Mouse (Mus musculus): ENCODE measurements around the gene Gm7075.
"Not testable (repeated sequence)": the region's sequence is repeated elsewhere in the genome, so short reads cannot be mapped to it uniquely, and the experiment has no call there.

Gm7075 gene

GRCm38 (mm10) chr10:63422736-63422992 is 1.1 kb upstream of the Gm7075 start:
- no peak for DNase-seq (ENCODE audit: low spot score in 2 of 2)

GRCm38 (mm10) chr10:63417061-63417460 is 4.5 kb downstream of the Gm7075 start:
- DNase-seq (ENCODE audit: low spot score in 2 of 2) = no peak

- DNase-seq (ENCODE audit: low spot score in 2 of 2) = no peak
Measured at GRCm38 (mm10) chr10:63415850-63416249, 5.7 kb downstream of the Gm7075 start.

- no peak for DNase-seq (ENCODE audit: low spot score in 2 of 2)
Measured at GRCm38 (mm10) chr10:63415287-63415686, 6.3 kb downstream of the Gm7075 start.

GRCm38 (mm10) chr10:63412756-63413155 is 8.8 kb downstream of the Gm7075 start:
- no peak for DNase-seq (ENCODE audit: low spot score in 2 of 2)

DNA sequence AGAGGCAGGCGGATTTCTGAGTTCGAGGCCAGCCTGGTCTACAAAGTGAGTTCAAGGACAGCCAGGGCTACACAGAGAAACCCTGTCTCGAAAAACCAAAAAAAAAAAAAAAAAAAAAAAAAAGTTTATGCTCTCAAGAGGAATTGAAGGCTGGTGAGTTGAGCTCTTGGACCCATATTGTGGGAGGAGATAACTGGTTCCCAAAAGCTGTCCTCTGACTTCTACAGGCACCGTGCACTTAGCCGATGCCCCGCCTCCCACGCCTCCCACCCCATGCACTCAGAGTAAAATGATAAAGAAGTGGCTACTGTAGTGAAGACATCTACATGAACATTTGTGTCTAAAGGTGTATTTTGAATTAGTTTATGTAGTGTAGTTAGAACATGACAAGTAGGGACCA is 9.9 kb downstream of the Gm7075 start:
- DNase-seq (ENCODE audit: low spot score in 2 of 2) = not testable (repeated sequence)

DNA sequence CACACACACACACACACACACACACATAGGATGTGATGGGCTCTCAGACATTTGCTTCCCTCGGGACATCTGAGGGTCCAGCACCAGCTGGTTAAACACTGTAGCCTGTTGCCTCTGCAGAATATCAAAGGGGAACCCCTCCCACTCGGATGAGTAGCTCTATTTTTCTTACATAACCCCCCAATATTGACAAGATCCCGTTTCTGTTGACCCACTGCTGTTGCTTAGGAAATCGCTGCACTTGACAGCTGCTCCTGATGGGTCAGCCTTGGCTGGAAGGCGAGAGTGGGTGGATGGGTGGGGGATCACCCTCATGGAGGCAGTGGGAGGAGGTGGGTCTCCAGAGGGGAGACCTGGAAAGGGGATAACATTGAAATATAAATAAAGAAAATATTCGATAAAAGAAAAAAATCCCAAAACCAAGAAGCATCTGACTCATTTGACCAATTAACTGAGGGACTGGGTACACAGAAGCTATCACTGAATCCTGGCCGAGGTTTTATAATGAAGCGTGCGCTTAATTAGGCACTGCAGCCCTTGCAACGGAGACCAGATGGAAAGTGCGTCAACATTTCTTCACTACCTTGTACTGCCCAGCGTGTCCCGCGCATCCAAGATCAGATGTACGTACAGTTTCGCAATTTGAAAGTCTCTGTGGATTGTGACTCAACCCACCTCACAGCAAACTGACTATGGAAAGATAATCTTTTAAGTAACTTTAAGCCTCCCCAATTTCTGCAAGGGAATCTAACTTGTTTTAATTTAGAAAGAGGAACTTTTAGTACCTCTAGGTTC is 11.2 kb downstream of the Gm7075 start:
- no peak for DNase-seq (ENCODE audit: low spot score in 2 of 2)

- no peak for DNase-seq (ENCODE audit: low spot score in 2 of 2)
Measured at GRCm38 (mm10) chr10:63403636-63404035, 18.0 kb downstream of the Gm7075 start.

GRCm38 (mm10) chr10:63402731-63403504 is 18.7 kb downstream of the Gm7075 start:
- DNase-seq (ENCODE audit: low spot score in 2 of 2) = no peak

DNA sequence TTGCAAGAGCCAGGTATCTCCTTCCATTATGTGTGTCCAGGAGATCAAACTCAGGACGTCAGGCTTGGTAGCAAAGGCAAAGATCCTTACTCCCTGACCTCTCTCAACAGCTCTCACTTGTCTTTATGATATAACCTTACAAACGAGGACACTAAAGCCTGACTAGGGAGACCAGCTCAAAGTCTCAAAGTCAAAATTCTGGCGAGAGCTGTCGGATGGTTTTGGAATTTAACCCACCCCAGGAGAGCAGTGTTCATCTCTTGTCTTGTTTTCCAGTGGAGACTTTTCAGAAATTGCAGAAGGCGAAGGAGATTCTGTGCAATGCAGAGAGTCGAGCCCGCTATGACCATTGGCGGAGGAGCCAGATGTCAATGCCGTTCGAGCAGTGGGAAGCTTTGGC is 24.6 kb downstream of the Gm7075 start:
- DNase-seq (ENCODE audit: low spot score in 2 of 2) = no peak

DNA sequence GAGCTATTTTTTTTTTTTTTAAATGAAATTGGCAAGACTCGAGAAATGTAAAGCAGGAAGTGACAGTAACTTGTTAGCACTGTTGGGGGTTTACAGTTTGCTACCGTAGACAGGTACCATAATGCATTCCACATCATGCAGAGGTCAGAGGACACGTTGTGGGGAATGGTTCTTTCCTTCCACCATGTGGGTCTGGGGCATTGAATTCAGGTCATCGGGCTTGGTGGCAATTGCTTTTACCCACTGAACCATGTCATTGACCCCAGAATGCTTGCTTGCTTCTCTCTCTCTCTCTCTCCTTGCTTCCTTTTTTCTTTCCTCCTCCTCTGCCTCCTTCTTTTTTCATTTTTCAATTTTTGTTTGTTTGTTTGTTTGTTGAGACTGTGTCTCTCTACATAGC is 32.6 kb downstream of the Gm7075 start:
- DNase-seq (ENCODE audit: low spot score in 2 of 2) = no peak

GRCm38 (mm10) chr10:63386991-63387390 is 34.6 kb downstream of the Gm7075 start:
- DNase-seq (ENCODE audit: low spot score in 2 of 2) = no peak

GRCm38 (mm10) chr10:63386444-63386843 is 35.1 kb downstream of the Gm7075 start:
- DNase-seq (ENCODE audit: low spot score in 2 of 2) = peak; percentile 89 to 90

GRCm38 (mm10) chr10:63385897-63386296 is 35.7 kb downstream of the Gm7075 start:
- DNase-seq (ENCODE audit: low spot score in 2 of 2) = not testable (repeated sequence)

GRCm38 (mm10) chr10:63382372-63383279 is 39.0 kb downstream of the Gm7075 start, which contains the start of gene Dnajc12:
Dnajc12 (plus strand) TSS chr10:63382443.
- peak; percentile 78 for DNase-seq (ENCODE audit: low spot score in 2 of 2)

DNA sequence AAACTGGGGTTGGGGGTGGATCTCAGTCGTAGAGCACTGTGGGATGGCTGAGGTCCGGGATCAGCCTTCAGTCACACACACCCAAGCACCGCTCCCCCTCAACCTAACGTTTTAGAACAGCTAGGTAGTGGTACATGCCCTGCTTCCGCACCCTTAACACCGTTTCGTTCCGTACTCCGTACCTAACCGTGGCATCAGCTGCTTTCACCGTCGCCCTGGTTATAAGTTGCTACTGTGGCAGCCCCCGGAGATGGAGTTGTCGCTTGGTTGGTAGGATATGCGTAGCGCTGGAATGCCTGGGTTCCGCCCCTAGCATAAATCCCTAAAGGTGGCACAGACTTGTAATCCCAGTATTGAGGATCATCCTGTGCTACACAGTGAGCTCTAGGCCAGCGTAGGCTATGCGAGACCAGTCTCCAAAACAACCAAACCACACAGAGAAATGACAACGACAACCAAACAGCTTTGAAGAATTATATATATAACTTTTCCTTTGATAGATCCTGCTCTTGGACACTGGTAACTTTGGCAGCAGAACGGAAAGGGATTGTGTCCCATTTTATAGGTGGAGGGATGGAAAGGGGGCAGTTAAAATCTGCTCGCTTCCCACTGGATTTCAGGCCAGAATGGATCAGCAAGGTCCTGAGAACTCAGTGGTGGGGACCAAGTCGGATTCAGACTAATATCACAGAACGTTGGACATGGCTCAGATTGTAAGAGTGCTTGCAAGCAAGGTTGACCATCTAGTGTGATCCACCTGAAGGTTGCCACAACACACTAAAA is 39.9 kb downstream of the Gm7075 start, which contains the start of gene Sirt1:
TSS of gene Sirt1 (minus strand) at position 207 of the 783 bp plus-strand sequence.
- peak; percentile 12 to 15 for DNase-seq (ENCODE audit: low spot score in 2 of 2)

DNA sequence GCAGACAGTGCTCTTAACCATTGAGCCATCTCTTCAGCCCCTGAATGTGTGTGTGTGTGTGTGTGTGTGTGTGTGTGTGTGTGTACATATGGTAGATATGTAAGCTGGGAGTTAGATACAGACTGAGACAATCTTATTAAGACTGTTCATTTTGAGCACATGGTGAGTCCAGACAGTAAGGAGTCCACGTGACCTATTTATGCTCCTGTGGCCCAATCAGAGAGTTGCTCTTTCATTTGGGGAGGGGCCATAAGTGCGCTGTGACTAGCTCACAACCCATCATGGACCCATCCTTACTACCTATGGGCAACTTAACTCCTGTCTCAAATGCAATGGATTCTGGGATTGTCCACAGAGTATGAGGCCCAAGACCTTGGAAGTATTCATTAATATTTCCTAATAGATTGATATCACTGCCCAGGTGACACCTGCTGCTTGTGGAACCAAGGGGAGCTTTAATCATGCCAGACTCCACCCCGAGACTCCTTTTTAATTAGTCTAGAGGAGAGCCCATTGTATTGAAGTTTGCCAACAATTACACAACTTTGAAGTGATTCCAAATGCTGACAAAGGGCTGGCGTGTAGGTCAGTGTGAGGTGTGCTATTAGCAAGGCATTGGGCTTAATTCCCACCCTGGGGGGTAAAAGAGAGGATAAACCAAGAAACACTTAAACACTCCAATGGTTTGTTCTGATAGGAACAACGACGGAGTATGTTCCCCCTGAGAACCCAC is 42.5 kb downstream of the Gm7075 start:
- DNase-seq (ENCODE audit: low spot score in 2 of 2) = no peak

GRCm38 (mm10) chr10:63377468-63377867 is 44.1 kb downstream of the Gm7075 start:
- DNase-seq (ENCODE audit: low spot score in 2 of 2) = peak; percentile 53 to 77

- DNase-seq (ENCODE audit: low spot score in 2 of 2) = no peak
Measured at GRCm38 (mm10) chr10:63376303-63376702, 45.3 kb downstream of the Gm7075 start.
